Mouse (Mus musculus) cortical plate, adult 2 months (tissue): ENCODE results near the gene Ano9.

Source experiments
- CTCF ChIP-seq: fragments of 200-500 bp; IDR thresholded peaks from 2 replicates; pipeline ENCODE4 v1.5.1; 2011; ENCODE audit warnings: mild to moderate bottlenecking, control low read depth, low read length; ENCODE audit not compliant: insufficient read depth; ENCODE audit errors: extremely low read depth
- POLR2A ChIP-seq: fragments of 200-500 bp; IDR thresholded peaks from 2 replicates; pipeline ENCODE4 v1.6.1; 2011; ENCODE audit warnings: mild to moderate bottlenecking, low read length, control low read depth; ENCODE audit not compliant: insufficient read depth; ENCODE audit errors: extremely low read depth

DNA sequence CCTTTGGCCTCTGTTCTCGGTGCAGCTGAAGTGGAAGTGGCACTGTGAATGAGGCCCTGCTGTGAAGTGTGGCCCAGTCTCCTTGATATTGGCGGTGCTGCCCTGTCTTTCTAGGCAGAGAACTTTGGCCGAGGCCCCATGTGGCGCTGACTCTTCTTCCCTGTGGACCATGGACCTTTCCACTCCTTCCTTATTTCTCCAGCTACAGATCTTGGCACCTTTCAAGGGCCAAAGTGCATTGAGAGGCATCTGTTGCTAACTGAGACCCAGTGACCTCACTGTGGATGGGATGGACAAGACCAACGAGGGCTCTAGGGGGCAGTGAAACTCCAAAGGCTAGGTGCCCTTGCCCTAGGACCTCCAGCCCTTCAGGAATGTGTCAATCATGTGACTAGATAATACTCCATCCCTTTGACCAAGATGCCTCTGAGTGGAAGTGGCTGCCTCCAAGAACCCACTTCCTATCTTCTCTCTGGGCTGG is 3.5 kb upstream of the Ano9 start:
- TF ChIP-seq CTCF, result no peak
- no peak for TF ChIP-seq POLR2A
